Mouse (Mus musculus): ENCODE results near the gene Slc30a10. TPM values are rescaled to one million over a fixed set of nuclear protein-coding genes. Genes with fewer than 3 reads are reported as not detected.

Slc30a10 gene
- polyA plus RNA-seq, 1 experiment from 2014 or later: 11.0 TPM

DNA sequence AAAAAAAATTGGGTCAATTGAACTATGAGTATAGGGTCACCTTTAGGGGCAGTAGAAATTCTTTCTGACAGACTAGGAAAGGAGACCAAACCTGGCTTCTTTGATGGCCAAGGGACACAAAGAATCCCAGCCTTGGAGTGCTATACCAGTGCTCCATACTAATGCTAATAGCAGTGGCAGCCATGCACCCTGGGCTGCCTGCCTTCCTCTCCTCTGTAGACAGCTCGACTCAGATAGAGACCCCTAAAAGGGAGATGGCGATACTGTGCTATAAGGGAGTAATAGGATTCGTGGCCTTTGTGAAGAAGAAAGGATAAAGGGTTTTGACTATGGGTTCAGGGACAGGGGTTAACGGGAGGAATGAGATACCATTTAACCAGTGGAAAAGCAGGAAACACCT, 504 bp upstream of the Slc30a10 start:
- ATAC-seq (peak; percentile 37; the same call in 1 of the 2 replicates), DNase-seq (ENCODE audit: low spot score) (no peak)
- Histone ChIP-seq H3K4me1 (ENCODE audit: control insufficient read depth, insufficient read depth, low read length) (0 out of 2 replicates have a peak, but pooled peaks cover 4% of the 10 kb centered on the region), H3K27me3 (replicated peaks; ENCODE audit: control insufficient read depth, insufficient read depth, low read length) (no peaks in the 10 kb centered on the region; the same call in 1 of the 2 replicates), H3K4me2 (ENCODE audit: low read length) (peak overlapping the region; percentile 90), H3K4me3 (ENCODE audit: low read depth, low read length) (peak overlapping the region; percentile 72), H3K27ac (ENCODE audit: low read depth, low read length) (no peak overlapping the region), H3K9ac (ENCODE audit: low read length) (peak overlapping the region; percentile 95; the same call in 1 of the 2 replicates), H3K9me3 (replicated peaks; ENCODE audit: control insufficient read depth, low read length) (no peaks in the 10 kb centered on the region), H3K36me3 (ENCODE audit: control insufficient read depth, insufficient read depth, low read length) (no peaks in the 10 kb centered on the region)
- WGBS: 33% methylated on average over 4 of the region's 4 CpGs

DNA sequence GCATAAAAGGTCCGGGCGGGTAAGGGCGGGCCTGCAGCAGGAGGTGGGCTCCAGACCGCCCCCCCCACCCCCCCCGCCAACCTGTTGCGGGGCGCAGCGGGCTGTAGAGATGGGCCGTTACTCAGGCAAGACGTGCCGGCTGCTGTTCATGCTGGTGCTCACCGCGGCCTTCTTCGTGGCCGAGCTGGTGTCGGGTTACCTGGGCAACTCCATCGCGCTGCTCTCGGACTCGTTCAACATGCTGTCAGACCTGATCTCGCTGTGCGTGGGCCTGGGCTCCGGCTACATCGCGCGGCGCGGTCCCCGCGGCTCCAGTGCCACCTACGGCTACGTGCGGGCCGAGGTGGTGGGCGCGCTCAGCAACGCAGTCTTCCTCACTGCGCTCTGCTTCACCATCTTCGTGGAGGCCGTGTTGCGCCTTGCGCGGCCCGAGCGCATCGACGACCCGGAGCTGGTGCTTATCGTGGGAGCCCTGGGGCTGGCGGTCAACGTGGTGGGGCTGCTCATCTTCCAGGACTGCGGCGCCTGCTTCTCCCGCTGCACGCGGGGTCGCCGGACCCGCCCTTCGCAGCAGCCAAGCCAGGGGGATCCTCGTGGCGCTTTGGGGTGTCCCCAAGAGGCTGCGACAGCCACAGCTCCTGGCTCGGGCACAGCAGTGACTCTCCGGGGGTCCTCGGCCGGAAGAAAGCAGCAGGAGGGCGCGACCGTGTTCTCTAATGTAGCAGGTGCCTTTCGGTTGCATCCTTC, 480 bp downstream of the Slc30a10 start:
- DNase-seq (ENCODE audit: low spot score) (peak; percentile 45), ATAC-seq (peak; percentile 70)
- Histone ChIP-seq H3K9me3 (replicated peaks; ENCODE audit: control insufficient read depth, low read length) (no peaks in the 10 kb centered on the region), H3K9ac (ENCODE audit: low read length) (peak overlapping the region; percentile 95), H3K4me1 (ENCODE audit: control insufficient read depth, insufficient read depth, low read length) (0 out of 2 replicates have a peak, but pooled peaks cover 4% of the 10 kb centered on the region), H3K27me3 (replicated peaks; ENCODE audit: control insufficient read depth, insufficient read depth, low read length) (no peaks in the 10 kb centered on the region; the same call in 1 of the 2 replicates), H3K4me3 (ENCODE audit: low read depth, low read length) (peak overlapping the region; percentile 72), H3K4me2 (ENCODE audit: low read length) (peak overlapping the region; percentile 90), H3K36me3 (ENCODE audit: control insufficient read depth, insufficient read depth, low read length) (no peaks in the 10 kb centered on the region), H3K27ac (ENCODE audit: low read depth, low read length) (peak overlapping the region; percentile 72)
- WGBS: under 1% methylated on average over 67 of the region's 71 CpGs

DNA sequence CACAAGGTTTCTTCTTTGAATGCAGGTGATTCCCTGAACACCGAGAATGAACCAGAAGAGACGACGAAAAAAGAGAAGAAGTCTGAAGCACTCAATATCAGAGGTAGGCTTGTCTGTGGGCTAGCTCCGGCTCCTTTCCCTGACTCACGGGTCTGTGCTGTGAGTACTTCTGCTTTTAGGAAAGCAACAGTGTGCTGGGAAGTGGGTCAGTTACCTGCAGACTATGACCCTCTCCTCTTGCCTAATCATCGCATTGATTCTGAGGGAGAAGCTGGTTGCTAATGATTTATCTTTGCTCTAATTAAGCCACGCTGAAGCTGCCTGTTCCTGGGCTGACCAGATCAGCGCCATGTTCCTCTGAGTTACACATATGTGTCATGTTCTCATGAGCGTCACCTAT, 1.7 kb downstream of the Slc30a10 start:
- H3K27ac ChIP-seq (ENCODE audit: low read depth, low read length): no peak overlapping the region
- H3K4me1 ChIP-seq (ENCODE audit: control insufficient read depth, insufficient read depth, low read length): 0 out of 2 replicates have a peak, but pooled peaks cover 4% of the 10 kb centered on the region
- H3K9ac ChIP-seq (ENCODE audit: low read length): peak overlapping the region; percentile 95
- H3K4me3 ChIP-seq (ENCODE audit: low read depth, low read length): peak overlapping the region; percentile 72
- peak overlapping the region; percentile 90 for H3K4me2 ChIP-seq (ENCODE audit: low read length)
- DNase-seq (ENCODE audit: low spot score): no peak
- H3K9me3 ChIP-seq (replicated peaks; ENCODE audit: control insufficient read depth, low read length): no peaks in the 10 kb centered on the region
- no peaks in the 10 kb centered on the region; the same call in 1 of the 2 replicates for H3K27me3 ChIP-seq (replicated peaks; ENCODE audit: control insufficient read depth, insufficient read depth, low read length)
- no peaks in the 10 kb centered on the region for H3K36me3 ChIP-seq (ENCODE audit: control insufficient read depth, insufficient read depth, low read length)
- WGBS: 88% methylated on average over 9 of the region's 9 CpGs
- no peak for ATAC-seq

DNA sequence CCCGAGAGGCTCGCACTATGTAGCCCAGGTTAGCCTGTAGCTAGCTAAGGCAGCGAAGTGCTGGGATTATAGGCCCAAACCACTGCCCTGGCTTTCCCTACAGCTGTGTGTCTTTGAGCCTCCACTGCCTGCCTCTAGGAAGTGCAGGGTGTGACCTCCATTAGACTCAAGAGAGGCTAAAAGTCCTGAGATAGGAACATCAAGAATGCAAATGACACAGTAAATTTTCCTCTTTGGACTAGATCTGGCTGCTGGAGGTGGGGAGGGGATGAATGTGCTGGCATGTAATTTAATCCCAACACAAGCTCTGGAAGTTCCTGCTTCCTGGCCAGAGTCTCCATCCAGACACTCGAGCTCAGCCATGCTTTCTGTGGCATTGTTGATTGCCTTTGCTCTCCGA, 5.4 kb downstream of the Slc30a10 start:
- Histone ChIP-seq H3K27ac (ENCODE audit: low read depth, low read length) (no peak overlapping the region), H3K9ac (ENCODE audit: low read length) (no peak overlapping the region), H3K4me1 (ENCODE audit: control insufficient read depth, insufficient read depth, low read length) (0 out of 2 replicates have a peak, but pooled peaks cover 4% of the 10 kb centered on the region), H3K27me3 (replicated peaks; ENCODE audit: control insufficient read depth, insufficient read depth, low read length) (no peaks in the 10 kb centered on the region), H3K4me3 (ENCODE audit: low read depth, low read length) (no peak overlapping the region), H3K4me2 (ENCODE audit: low read length) (no peak overlapping the region), H3K36me3 (ENCODE audit: control insufficient read depth, insufficient read depth, low read length) (peaks cover 22% of the 10 kb centered on the region; the same call in 1 of the 2 replicates), H3K9me3 (replicated peaks; ENCODE audit: control insufficient read depth, low read length) (no peaks in the 10 kb centered on the region)
- no peak for DNase-seq (ENCODE audit: low spot score)
- 89% methylated on average over 5 of the region's 5 CpGs for WGBS
- no peak for ATAC-seq

DNA sequence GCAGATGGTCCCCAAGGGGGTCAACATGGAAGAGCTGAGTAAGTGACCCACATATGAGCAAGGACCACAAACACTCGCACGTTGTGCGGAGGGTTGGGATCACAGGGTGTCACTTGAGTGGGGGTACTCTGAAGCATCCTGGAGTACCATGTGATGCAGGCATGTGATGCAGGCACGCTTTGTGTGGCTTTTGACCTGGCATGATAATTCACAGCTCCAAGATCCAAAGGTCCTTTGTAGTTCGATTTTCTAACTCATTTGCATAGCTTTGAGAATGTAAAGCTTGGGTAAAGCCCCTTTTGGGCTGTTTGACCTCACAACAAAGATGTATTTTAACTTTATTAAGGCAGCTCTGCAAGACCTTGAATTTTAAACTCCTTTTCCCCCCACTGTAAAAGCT, 8.2 kb downstream of the Slc30a10 start:
- no peaks in the 10 kb centered on the region for H3K9me3 ChIP-seq (replicated peaks; ENCODE audit: control insufficient read depth, low read length)
- 92% methylated on average over 5 of the region's 5 CpGs for WGBS
- no peaks in the 10 kb centered on the region for H3K27me3 ChIP-seq (replicated peaks; ENCODE audit: control insufficient read depth, insufficient read depth, low read length)
- H3K27ac ChIP-seq (ENCODE audit: low read depth, low read length): no peak overlapping the region
- no peak overlapping the region for H3K9ac ChIP-seq (ENCODE audit: low read length)
- H3K4me2 ChIP-seq (ENCODE audit: low read length): no peak overlapping the region
- DNase-seq (ENCODE audit: low spot score) (no peak), ATAC-seq (no peak)
- peaks cover 36% of the 10 kb centered on the region; the same call in 1 of the 2 replicates for H3K36me3 ChIP-seq (ENCODE audit: control insufficient read depth, insufficient read depth, low read length)
- no peak overlapping the region for H3K4me3 ChIP-seq (ENCODE audit: low read depth, low read length)
- H3K4me1 ChIP-seq (ENCODE audit: control insufficient read depth, insufficient read depth, low read length): no peaks in the 10 kb centered on the region

DNA sequence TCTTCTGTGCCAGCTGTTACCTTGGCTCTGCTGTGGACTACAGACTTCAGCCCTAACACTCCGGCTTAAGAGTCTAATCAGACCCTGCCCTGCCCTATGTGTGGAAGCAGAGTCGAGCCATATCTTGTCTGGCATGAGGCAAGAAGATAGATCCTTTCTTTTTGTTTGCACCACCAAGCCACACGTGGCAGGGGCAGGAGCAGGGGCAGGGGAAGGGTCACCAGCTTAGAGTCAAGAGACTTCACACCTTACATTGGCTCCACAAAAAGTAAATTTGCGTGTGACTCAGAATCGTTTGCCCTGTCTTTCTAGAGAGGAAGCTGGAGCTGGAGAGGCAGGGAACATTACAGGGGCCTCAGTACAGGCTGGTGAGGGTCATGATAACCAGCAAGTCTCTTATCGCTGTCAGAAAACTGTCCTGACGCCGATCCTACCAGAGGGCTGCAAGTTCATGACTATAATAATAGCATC, 14.9 kb downstream of the Slc30a10 start:
- H3K4me3 ChIP-seq (ENCODE audit: low read depth, low read length): no peak overlapping the region
- H3K4me1 ChIP-seq (ENCODE audit: control insufficient read depth, insufficient read depth, low read length): no peaks in the 10 kb centered on the region
- no peak for DNase-seq (ENCODE audit: low spot score)
- H3K4me2 ChIP-seq (ENCODE audit: low read length): no peak overlapping the region
- H3K9me3 ChIP-seq (replicated peaks; ENCODE audit: control insufficient read depth, low read length): no peaks in the 10 kb centered on the region
- H3K36me3 ChIP-seq (ENCODE audit: control insufficient read depth, insufficient read depth, low read length): peaks cover 20% of the 10 kb centered on the region; the same call in 1 of the 2 replicates
- H3K27me3 ChIP-seq (replicated peaks; ENCODE audit: control insufficient read depth, insufficient read depth, low read length): no peaks in the 10 kb centered on the region
- H3K9ac ChIP-seq (ENCODE audit: low read length): no peak overlapping the region
- WGBS: 81% methylated on average over 8 of the region's 8 CpGs
- no peak overlapping the region for H3K27ac ChIP-seq (ENCODE audit: low read depth, low read length)
- ATAC-seq: no peak

DNA sequence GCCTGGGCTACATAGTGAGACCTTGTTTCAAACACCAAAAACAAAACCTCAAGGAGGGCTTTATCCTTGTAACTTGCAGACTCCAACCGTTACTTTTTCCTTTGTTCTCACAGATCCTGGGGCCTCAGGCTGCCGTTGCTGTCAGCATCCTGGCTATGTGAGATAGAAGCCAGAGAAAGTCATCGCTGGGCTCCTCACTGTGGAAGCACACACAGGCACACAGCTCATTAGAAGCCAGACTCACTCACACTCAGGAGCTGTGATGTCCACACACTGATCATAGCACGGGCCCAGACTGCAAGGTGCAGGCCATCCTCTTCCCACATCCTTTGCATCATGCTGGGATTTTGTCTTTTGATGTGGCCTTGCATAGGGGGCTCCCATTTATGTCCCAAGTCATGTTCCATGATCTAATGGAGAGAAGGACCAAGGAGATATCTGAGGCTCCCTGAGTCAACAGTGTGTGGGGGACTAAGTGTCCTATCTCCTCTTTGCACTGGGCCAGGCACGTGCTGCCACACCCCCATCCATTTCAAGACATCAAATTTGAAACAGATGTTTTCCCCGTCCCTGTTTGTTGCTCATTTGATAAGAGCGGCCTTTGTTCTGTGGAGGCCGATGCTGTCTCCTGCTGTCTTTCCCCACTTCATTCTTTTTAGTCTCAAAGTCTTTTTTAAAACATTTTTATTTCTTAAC, 17.5 kb downstream of the Slc30a10 start:
- no peaks in the 10 kb centered on the region for H3K27me3 ChIP-seq (replicated peaks; ENCODE audit: control insufficient read depth, insufficient read depth, low read length)
- WGBS: 67% methylated on average over 8 of the region's 8 CpGs
- H3K4me3 ChIP-seq (ENCODE audit: low read depth, low read length): no peak overlapping the region
- H3K4me2 ChIP-seq (ENCODE audit: low read length): no peak overlapping the region
- H3K9me3 ChIP-seq (replicated peaks; ENCODE audit: control insufficient read depth, low read length): no peaks in the 10 kb centered on the region
- ATAC-seq (no peak), DNase-seq (ENCODE audit: low spot score) (no peak)
- no peak overlapping the region for H3K27ac ChIP-seq (ENCODE audit: low read depth, low read length)
- no peak overlapping the region for H3K9ac ChIP-seq (ENCODE audit: low read length)
- peaks cover 2% of the 10 kb centered on the region; the same call in 1 of the 2 replicates for H3K36me3 ChIP-seq (ENCODE audit: control insufficient read depth, insufficient read depth, low read length)
- no peaks in the 10 kb centered on the region for H3K4me1 ChIP-seq (ENCODE audit: control insufficient read depth, insufficient read depth, low read length)

DNA sequence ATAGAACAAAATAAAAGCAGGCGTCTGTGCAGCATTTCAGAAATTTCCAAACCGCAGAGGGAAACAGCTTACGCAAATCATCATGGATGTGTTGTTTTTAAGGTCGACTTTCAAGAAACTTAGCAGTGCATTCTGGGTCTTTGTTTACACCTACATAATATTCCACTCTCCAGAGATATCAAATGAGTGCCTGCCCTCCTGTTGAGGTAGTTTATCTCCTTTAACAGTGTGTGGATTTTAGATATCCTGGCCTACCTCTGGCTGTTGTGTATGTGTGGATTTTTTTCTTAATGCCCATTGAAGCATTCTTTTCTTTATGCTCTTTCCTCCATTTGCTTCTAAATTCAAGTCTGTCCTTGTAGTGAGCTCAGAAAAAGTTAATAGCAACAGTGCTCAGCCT, 18.1 kb downstream of the Slc30a10 start:
- no peak for ATAC-seq
- Histone ChIP-seq H3K27me3 (replicated peaks; ENCODE audit: control insufficient read depth, insufficient read depth, low read length) (no peaks in the 10 kb centered on the region), H3K9ac (ENCODE audit: low read length) (no peak overlapping the region), H3K4me1 (ENCODE audit: control insufficient read depth, insufficient read depth, low read length) (no peaks in the 10 kb centered on the region), H3K4me3 (ENCODE audit: low read depth, low read length) (no peak overlapping the region), H3K9me3 (replicated peaks; ENCODE audit: control insufficient read depth, low read length) (no peaks in the 10 kb centered on the region), H3K27ac (ENCODE audit: low read depth, low read length) (no peak overlapping the region), H3K36me3 (ENCODE audit: control insufficient read depth, insufficient read depth, low read length) (no peaks in the 10 kb centered on the region), H3K4me2 (ENCODE audit: low read length) (no peak overlapping the region)
- WGBS: 95% methylated on average over 4 of the region's 4 CpGs
- DNase-seq (ENCODE audit: low spot score): no peak
